Mouse (Mus musculus): ENCODE data around the gene Usp29. TPM values are rescaled to one million over a fixed set of nuclear protein-coding genes. Genes with fewer than 3 reads are reported as not detected.

Usp29 gene
- total and polyA plus RNA-seq, 3 experiments, result not detected

- Histone ChIP-seq H3K4me3 (replicated peaks in 1 of 3; ENCODE audit: low read depth in 2 of 3, low read length in 2 of 3, poor library complexity in 1 of 3) (no peak overlapping the region), H3K4me2 (ENCODE audit: insufficient read depth, low read depth, poor library complexity, severe bottlenecking) (no peak overlapping the region), H3K9me3 (replicated peaks; ENCODE audit: low read length) (peaks cover 28% of the 10 kb centered on the region), H3K36me3 (replicated peaks in 1 of 2; ENCODE audit: control insufficient read depth in 1 of 2, insufficient read depth in 1 of 2, low read length in 1 of 2) (no peaks in the 10 kb centered on the region), H3K27me3 (replicated peaks) (no peaks in the 10 kb centered on the region), H3K79me2 (replicated peaks; ENCODE audit: control insufficient read depth, extremely low read depth, insufficient read depth, poor library complexity, severe bottlenecking) (no peaks in the 10 kb centered on the region), H3K9ac (ENCODE audit: insufficient read depth, low read depth) (no peak overlapping the region), H3K4me1 (ENCODE audit: control insufficient read depth in 1 of 2, insufficient read depth in 2 of 2) (no peaks in the 10 kb centered on the region), H3K27ac (ENCODE audit: insufficient read depth, low read depth) (no peak overlapping the region)
- DNase-seq (ENCODE audit: extremely low read depth), result no peak
- TF ChIP-seq MXI1 (IDR thresholded peaks at IDR 0.05; ENCODE audit: low read depth, low read length) (no peak), UBTF (IDR thresholded peaks at IDR 0.05; ENCODE audit: low read depth, low read length) (no peak), CTCF (conservative IDR thresholded peaks at IDR 0.05 in 1 of 2, IDR thresholded peaks at IDR 0.05 in 1 of 2; ENCODE audit: low read depth in 2 of 2, low read length in 2 of 2) (no peak), ETS1 (conservative IDR thresholded peaks at IDR 0.05; ENCODE audit: low read depth, low read length) (no peak), ZKSCAN1 (IDR thresholded peaks at IDR 0.05; ENCODE audit: borderline replicate concordance, low read depth, low read length) (no peak), JUND (conservative IDR thresholded peaks at IDR 0.05; ENCODE audit: low read depth, low read length) (no peak), ZNF384 (IDR thresholded peaks at IDR 0.05; ENCODE audit: low read depth, low read length) (no peak), KAT2A (IDR thresholded peaks at IDR 0.05; ENCODE audit: insufficient replicate concordance, low read length) (no peak), TBP (conservative IDR thresholded peaks at IDR 0.05; ENCODE audit: low read depth, low read length) (no peak), E2F4 (IDR thresholded peaks at IDR 0.05; ENCODE audit: insufficient replicate concordance, low read depth, low read length) (no peak), POLR2AphosphoS2 (IDR thresholded peaks at IDR 0.05; ENCODE audit: low read depth, low read length) (no peak), MAZ (IDR thresholded peaks at IDR 0.05; ENCODE audit: low read depth, low read length) (no peak), ELF1 (IDR thresholded peaks at IDR 0.05; ENCODE audit: low read depth, low read length) (no peak), CHD2 (IDR thresholded peaks at IDR 0.05; ENCODE audit: low read length) (no peak), JUN (IDR thresholded peaks at IDR 0.05; ENCODE audit: insufficient read depth, low read depth, low read length) (no peak), IRF4 (IDR thresholded peaks at IDR 0.05; ENCODE audit: low read depth, low read length) (no peak), TCF12 (IDR thresholded peaks at IDR 0.05; ENCODE audit: low read depth, low read length) (no peak), RCOR1 (conservative IDR thresholded peaks at IDR 0.05; ENCODE audit: low read depth, low read length) (no peak)
- in situ Hi-C loops (cut with MboI; ENCODE audit: low pct_ligation_motif_present, low pct_unique_long_range_greater_than_20kb, low sequenced_read_pairs) (no loop called here), dilution Hi-C loops (cut with MboI; ENCODE audit: extremely low pct_ligation_motif_present, extremely low pct_unique_long_range_greater_than_20kb, low sequenced_read_pairs) (no loop called here)
Measured at GRCm38 (mm10) chr7:6849495-6849894, 119.1 kb downstream of the Usp29 start.

- Histone ChIP-seq H3K27me3 (replicated peaks) (no peaks in the 10 kb centered on the region), H3K4me3 (replicated peaks in 1 of 3; ENCODE audit: low read depth in 2 of 3, low read length in 2 of 3, poor library complexity in 1 of 3) (no peak overlapping the region), H3K4me1 (ENCODE audit: control insufficient read depth in 1 of 2, insufficient read depth in 2 of 2) (no peaks in the 10 kb centered on the region), H3K9ac (ENCODE audit: insufficient read depth, low read depth) (no peak overlapping the region), H3K36me3 (replicated peaks in 1 of 2; ENCODE audit: control insufficient read depth in 1 of 2, insufficient read depth in 1 of 2, low read length in 1 of 2) (no peaks in the 10 kb centered on the region), H3K4me2 (ENCODE audit: insufficient read depth, low read depth, poor library complexity, severe bottlenecking) (no peak overlapping the region), H3K9me3 (replicated peaks; ENCODE audit: low read length) (peaks cover 25% of the 10 kb centered on the region), H3K79me2 (replicated peaks; ENCODE audit: control insufficient read depth, extremely low read depth, insufficient read depth, poor library complexity, severe bottlenecking) (no peaks in the 10 kb centered on the region), H3K27ac (ENCODE audit: insufficient read depth, low read depth) (no peak overlapping the region)
- DNase-seq (ENCODE audit: extremely low read depth), result no peak
- dilution Hi-C loops (cut with MboI; ENCODE audit: extremely low pct_ligation_motif_present, extremely low pct_unique_long_range_greater_than_20kb, low sequenced_read_pairs) (no loop called here), in situ Hi-C loops (cut with MboI; ENCODE audit: low pct_ligation_motif_present, low pct_unique_long_range_greater_than_20kb, low sequenced_read_pairs) (no loop called here)
- no peak for TF ChIP-seq ETS1 (conservative IDR thresholded peaks at IDR 0.05; ENCODE audit: low read depth, low read length)
- no peak for TF ChIP-seq ZC3H11A (IDR thresholded peaks at IDR 0.05; ENCODE audit: low read depth, low read length)
- no peak for TF ChIP-seq KAT2A (IDR thresholded peaks at IDR 0.05; ENCODE audit: insufficient replicate concordance, low read length)
- TF ChIP-seq MAZ (IDR thresholded peaks at IDR 0.05; ENCODE audit: low read depth, low read length), result no peak
- TF ChIP-seq CTCF (conservative IDR thresholded peaks at IDR 0.05 in 1 of 2, IDR thresholded peaks at IDR 0.05 in 1 of 2; ENCODE audit: low read depth in 2 of 2, low read length in 2 of 2), result no peak
- no peak for TF ChIP-seq NELFE (IDR thresholded peaks at IDR 0.05; ENCODE audit: low read depth, low read length)
- TF ChIP-seq TBP (conservative IDR thresholded peaks at IDR 0.05; ENCODE audit: low read depth, low read length), result no peak
- no peak for TF ChIP-seq BHLHE40 (IDR thresholded peaks at IDR 0.05; ENCODE audit: low read depth, low read length)
- TF ChIP-seq CHD2 (IDR thresholded peaks at IDR 0.05; ENCODE audit: low read length), result no peak
- TF ChIP-seq E2F4 (IDR thresholded peaks at IDR 0.05; ENCODE audit: insufficient replicate concordance, low read depth, low read length), result no peak
- TF ChIP-seq POLR2AphosphoS2 (IDR thresholded peaks at IDR 0.05; ENCODE audit: low read depth, low read length), result no peak
- TF ChIP-seq ELF1 (IDR thresholded peaks at IDR 0.05; ENCODE audit: low read depth, low read length), result no peak
- TF ChIP-seq TCF12 (IDR thresholded peaks at IDR 0.05; ENCODE audit: low read depth, low read length), result no peak
- TF ChIP-seq JUND (conservative IDR thresholded peaks at IDR 0.05; ENCODE audit: low read depth, low read length), result no peak
- no peak for TF ChIP-seq RCOR1 (conservative IDR thresholded peaks at IDR 0.05; ENCODE audit: low read depth, low read length)
- no peak for TF ChIP-seq ZMIZ1 (IDR thresholded peaks at IDR 0.05; ENCODE audit: low read depth, low read length)
- TF ChIP-seq MYC (IDR thresholded peaks at IDR 0.05; ENCODE audit: low read depth, low read length), result no peak
- no peak for TF ChIP-seq ZNF384 (IDR thresholded peaks at IDR 0.05; ENCODE audit: low read depth, low read length)
- no peak for TF ChIP-seq JUN (IDR thresholded peaks at IDR 0.05; ENCODE audit: insufficient read depth, low read depth, low read length)
- TF ChIP-seq USF2 (conservative IDR thresholded peaks at IDR 0.05; ENCODE audit: low read depth, low read length), result no peak
Measured at GRCm38 (mm10) chr7:6850321-6850720, 119.9 kb downstream of the Usp29 start.

All from CH12.LX (cell line).